21 mouse cellular contexts compared by ENCODE assay signal in genomic region chr11:31832439-31832980, GRCm38 (mm10). TPM values are rescaled to one million over a fixed set of nuclear protein-coding genes. Genes with fewer than 3 reads are reported as not detected.
DNase-seq lines count a peak whose midpoint lies in the region; TF ChIP-seq lines count a peak whose summit lies in the region.
"Had no signal": no experiment of that assay in that cellular context is flagged by ENCODE, and none has a peak within 500 bp of the region (broad histone marks: within the 10 kb centered on the region; RNA-seq: fewer than 3 reads in every experiment).

No protein-coding gene starts in this region.

- H3K4me3 ChIP-seq in kidney, adult 2 months (ENCODE audit: insufficient read depth, low read depth, low read length), result no peak overlapping the region
- H3K4me3 ChIP-seq: forebrain, embryonic 12.5 days; heart, embryonic 13.5 days; hindbrain, embryonic 13.5 days; midbrain, embryonic 10.5 days; neural tube, embryonic 13.5 days had no signal

- no peak for TF ChIP-seq POLR2A in kidney, adult 2 months (IDR thresholded peaks at IDR 0.05; ENCODE audit: low read depth, low read length)

- intact Hi-C loops in gastrocnemius, postnatal 14 days (cut with DNase I; ENCODE audit: low total_unique reads), result no loop called here

- H3K27me3 ChIP-seq in kidney, adult 2 months (replicated peaks; ENCODE audit: control insufficient read depth, insufficient read depth, low read length), result no peaks in the 10 kb centered on the region
- H3K27me3 ChIP-seq: CH12.LX; forebrain, embryonic 12.5 days; heart, embryonic 13.5 days; hindbrain, embryonic 13.5 days; neural tube, embryonic 13.5 days had no signal

- peak overlapping the region; percentile 1; the same call in 1 of the 2 replicates for H3K27ac ChIP-seq in kidney, adult 2 months (ENCODE audit: insufficient read depth, low read depth, low read length)
- H3K27ac ChIP-seq: forebrain, embryonic 12.5 days; heart, embryonic 13.5 days; hindbrain, embryonic 13.5 days; kidney, postnatal 0 days; midbrain, embryonic 10.5 days had no signal

- peaks cover 60% of the 10 kb centered on the region for H3K4me1 ChIP-seq in kidney, adult 2 months (ENCODE audit: control insufficient read depth, insufficient read depth, low read length)

- no peaks in the 10 kb centered on the region for H3K36me3 ChIP-seq in kidney, adult 2 months (ENCODE audit: control insufficient read depth, insufficient read depth, low read length)
- H3K36me3 ChIP-seq: forebrain, embryonic 12.5 days; heart, embryonic 13.5 days; hindbrain, embryonic 13.5 days; midbrain, embryonic 10.5 days; neural tube, embryonic 13.5 days had no signal

- DNase-seq in gastrocnemius, adult 8-10 months (ENCODE audit: low spot score in 2 of 2), result peak; percentile 58 to 76
- DNase-seq in gastrocnemius, postnatal 14 days, result no peak
- DNase-seq in kidney, adult 2 months, result no peak
- DNase-seq in kidney, postnatal 14 days, result no peak
- peak; percentile 71 for DNase-seq in gastrocnemius, postnatal 25 days
- DNase-seq in naive thymus-derived CD4-positive, alpha-beta T cell, adult 2 months (ENCODE audit: low read depth), result peak; percentile 20
- no peak for DNase-seq in urinary bladder, postnatal 25 days (ENCODE audit: low spot score)
- DNase-seq: adrenal gland, adult 2 months; cerebellum, adult 11-12 months; cerebellum, postnatal 25 days; left cerebral cortex, postnatal 4 days; lung, embryonic 14.5 days; lung, postnatal 4 days; right cerebral cortex, postnatal 4 days had no signal

- TF ChIP-seq CTCF in kidney, adult 2 months (conservative IDR thresholded peaks at IDR 0.05; ENCODE audit: insufficient read depth, insufficient read length, low read depth, low read length), result no peak

- 66% methylated on average over 7 of the region's 7 CpGs for WGBS in kidney, adult 2 months

RNA-seq across cellular contexts. Expression of gene Cpeb4, which starts 39.5 kb away (rescaled TPM):
- total RNA-seq in gastrocnemius, adult 8-10 months (2022), result 100 to 1,000 TPM in 2 of 4 experiments, 10 to 100 TPM in 2; 81.9 to 144 (median 103) TPM
- 10 to 100 TPM; 63.1 to 66.2 TPM for total RNA-seq in gastrocnemius, postnatal 14 days (2021)
- 27.2 and 30.0 TPM in 2 replicates for polyA plus RNA-seq in kidney, adult 2 months (2012; rRNA removed)
- 10 to 100 TPM; 65.3 to 91.5 TPM for total RNA-seq in gastrocnemius, postnatal 25 days (2021)

Comparison
In these comparisons a context has a peak if more than half of its experiments do, and no peak if none do; other contexts are left out.
1. DNase-seq: peak in gastrocnemius, adult 8-10 months (2 of 2), gastrocnemius, postnatal 25 days (single experiment) and naive thymus-derived CD4-positive, alpha-beta T cell, adult 2 months (single experiment); none in gastrocnemius, postnatal 14 days (single experiment), kidney, adult 2 months (single experiment), kidney, postnatal 14 days (single experiment) and urinary bladder, postnatal 25 days (single experiment).